Mouse (Mus musculus): Measurements from ENCODE around the gene Hexb.

Hexb gene

DNA sequence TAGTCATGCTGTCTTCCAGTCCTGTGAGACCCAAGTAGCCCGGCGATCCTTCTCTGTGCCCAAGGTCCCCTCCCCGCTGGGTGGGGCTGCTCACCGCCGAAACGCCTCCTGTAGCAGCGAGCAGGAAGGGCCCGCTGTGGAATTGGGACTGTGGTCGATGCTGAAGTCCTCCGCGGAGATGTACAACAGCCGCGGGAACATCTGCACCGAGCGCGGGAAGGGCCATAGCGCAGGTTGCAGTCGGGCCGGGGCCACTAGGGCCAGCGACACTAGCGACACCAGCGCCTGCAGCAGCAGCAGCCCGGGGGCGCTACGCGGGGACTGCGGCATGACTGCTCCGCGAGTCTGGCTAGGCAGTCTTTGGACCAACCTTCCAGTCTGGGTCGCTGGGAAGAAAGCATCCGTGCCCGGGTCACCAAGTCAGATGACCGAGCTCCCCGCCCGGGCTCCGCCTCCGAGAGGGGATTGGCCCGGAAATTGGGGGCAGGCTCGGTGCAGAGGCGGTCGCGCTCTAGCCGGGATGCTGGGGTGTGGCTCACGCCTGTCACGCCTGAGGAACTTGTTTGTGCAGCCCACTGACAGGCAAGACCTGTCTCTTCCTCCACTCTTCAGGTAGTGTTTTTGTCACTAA is at the start of gene Hexb:
TSS of gene Hexb (minus strand) at position 426 of the 631 bp plus-strand sequence.
- in situ Hi-C loops (cut with MboI) = no loop called here

DNA sequence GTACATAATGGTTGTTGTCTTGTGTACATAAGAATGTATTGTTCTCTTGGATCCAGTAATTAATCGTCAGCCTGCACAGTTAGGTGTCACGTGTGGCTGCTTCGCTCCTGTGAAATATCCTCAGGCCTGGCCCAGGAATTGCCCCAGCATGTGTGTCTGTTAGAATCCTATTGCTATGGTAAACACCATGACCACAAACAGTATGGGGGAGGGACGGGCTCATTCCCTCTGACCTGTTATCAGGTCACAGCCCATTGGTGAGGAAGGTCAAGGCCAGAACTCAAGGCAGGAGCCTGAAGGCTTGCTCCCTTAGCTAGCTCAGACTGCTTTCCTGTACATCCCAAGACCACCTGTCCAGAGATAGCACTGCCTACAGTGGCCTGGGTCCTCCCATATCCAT is 49.6 kb upstream of the Hexb start:
- in situ Hi-C loops (cut with MboI) = loop anchor here (25.0 kb wide), 1 partner anchor 1015 kb away; the partner anchor contains the start of genes Ankra2 and Utp15

DNA sequence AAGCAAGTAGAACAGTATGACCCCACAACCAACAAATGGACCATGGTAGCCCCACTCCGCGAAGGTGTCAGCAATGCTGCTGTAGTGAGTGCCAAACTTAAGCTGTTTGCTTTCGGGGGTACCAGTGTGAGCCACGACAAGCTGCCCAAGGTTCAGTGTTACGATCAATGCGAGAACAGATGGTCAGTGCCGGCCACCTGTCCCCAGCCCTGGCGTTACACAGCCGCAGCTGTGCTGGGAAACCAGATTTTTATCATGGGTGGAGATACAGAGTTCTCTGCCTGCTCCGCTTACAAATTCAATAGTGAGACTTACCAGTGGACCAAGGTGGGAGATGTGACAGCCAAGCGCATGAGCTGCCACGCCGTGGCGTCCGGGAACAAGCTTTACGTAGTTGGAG is 48.1 kb upstream of the Hexb start:
- in situ Hi-C loops (cut with MboI) = loop anchor here (25.0 kb wide), 1 partner anchor 1016 kb away; the partner anchor contains the start of genes Ankra2 and Utp15

DNA sequence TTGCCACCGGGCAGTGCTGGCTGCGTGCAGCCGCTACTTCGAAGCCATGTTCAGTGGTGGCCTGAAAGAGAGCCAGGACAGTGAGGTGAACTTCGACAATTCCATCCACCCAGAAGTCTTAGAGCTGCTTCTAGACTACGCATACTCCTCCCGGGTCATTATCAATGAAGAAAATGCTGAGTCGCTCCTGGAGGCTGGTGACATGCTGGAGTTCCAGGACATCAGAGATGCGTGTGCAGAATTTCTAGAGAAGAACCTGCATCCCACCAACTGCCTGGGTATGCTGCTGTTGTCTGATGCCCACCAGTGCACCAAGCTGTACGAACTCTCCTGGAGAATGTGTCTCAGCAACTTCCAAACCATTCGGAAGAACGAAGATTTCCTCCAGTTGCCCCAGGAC is 47.0 kb upstream of the Hexb start:
- in situ Hi-C loops (cut with MboI) = loop anchor here (25.0 kb wide), 1 partner anchor 1017 kb away; the partner anchor contains the start of genes Ankra2 and Utp15

DNA sequence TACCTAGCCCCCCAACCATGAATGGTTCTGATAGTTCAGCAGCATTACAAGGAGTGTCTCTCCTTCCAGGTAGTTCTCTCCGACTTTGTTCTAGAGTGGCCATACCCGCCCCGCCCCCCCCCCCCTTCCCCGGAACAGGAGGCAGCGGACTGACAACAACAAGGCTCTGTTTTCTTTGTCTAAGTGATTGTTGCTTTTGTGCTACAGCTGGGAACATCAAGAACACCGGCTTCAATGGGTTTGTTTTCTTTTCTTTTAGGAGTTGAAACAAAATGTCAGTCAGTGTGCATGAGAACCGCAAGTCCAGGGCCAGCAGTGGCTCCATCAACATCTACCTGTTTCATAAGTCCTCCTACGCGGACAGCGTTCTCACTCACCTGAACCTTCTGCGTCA is 46.6 kb upstream of the Hexb start:
- in situ Hi-C loops (cut with MboI) = loop anchor here (25.0 kb wide), 1 partner anchor 1018 kb away; the partner anchor contains the start of genes Ankra2 and Utp15

DNA sequence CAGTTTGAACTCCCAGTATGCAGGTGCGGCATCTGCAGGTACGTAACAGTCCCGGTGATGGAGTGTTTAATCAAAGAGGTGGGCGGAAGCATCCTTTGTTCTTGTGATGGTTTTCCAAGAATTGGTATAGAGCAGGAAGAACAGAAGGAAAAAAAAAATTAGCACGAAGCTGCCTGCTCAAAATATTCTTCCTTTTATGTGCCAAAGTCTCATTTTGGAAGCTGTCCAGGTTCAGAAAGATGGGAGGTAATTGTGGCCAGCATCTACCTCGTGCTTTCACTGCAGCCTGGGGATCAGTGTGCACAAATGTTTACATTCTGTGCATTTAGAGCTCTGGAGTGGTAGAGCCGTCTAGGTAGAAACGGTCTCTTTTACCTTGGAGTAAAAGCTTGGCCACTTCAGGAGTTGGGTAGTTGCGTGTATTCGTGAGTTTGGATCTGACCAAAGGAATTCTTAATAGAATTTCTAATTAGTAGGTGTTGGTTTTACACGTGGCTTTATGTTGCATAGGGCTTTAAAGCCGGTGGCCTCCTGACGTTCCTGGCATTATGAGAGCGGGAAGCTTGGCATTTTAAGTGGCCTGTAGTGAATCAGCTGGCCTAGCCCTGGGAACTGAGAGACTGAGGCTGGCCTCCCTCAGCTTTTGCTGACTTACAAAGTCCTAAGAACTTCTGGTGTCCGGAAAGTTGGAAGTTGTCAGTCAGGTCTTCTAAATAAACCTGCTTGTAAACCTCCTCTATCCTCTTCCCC is 46.0 kb upstream of the Hexb start:
- in situ Hi-C loops (cut with MboI) = loop anchor here (25.0 kb wide), 1 partner anchor 1018 kb away; the partner anchor contains the start of genes Ankra2 and Utp15

DNA sequence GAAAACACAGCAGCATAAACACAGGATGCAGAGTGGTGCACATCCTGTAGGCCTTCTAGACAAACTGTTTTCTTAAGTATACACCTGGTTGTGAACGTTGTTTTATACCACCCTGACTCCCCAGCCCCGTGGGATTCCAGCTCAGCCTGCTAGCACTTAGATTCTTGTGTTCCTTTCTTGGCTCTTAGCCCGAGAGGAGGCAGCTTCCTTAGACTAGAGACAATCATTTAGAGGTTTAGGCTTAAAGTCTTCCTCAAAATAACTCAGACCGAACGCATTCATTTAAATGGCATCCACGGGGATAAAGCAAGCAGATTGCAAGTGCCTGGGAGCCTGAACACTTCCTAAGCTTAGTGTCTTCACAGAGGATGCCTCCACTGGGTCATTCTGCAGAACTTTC is 44.6 kb upstream of the Hexb start:
- in situ Hi-C loops (cut with MboI) = loop anchor here (25.0 kb wide), 1 partner anchor 1020 kb away; the partner anchor contains the start of genes Ankra2 and Utp15

DNA sequence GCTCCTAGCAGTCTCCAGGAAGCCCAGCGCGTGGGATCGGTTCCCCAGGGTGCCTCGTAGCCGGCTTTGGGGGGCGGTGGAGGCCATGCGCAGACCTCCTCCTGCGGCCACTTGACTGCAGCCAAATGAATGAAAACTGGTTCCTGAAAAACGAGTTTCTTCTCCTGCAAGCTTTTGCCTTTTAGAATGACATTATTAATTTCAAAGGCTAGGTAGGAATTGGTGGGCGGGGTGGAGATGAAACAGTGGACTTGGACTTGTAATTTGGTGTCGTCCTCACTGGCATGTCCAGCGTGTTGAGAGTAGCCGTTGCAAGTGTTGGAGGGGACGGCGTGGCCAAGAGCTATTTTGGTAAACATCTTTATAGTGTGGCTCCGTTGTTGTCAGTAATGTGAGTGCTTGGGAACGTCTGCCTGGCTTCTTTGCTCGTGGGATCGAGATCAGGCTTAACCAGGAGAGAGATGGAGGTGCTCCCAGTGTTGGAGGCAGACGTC is 43.7 kb upstream of the Hexb start:
- in situ Hi-C loops (cut with MboI) = loop anchor here (25.0 kb wide), 1 partner anchor 1020 kb away; the partner anchor contains the start of genes Ankra2 and Utp15

DNA sequence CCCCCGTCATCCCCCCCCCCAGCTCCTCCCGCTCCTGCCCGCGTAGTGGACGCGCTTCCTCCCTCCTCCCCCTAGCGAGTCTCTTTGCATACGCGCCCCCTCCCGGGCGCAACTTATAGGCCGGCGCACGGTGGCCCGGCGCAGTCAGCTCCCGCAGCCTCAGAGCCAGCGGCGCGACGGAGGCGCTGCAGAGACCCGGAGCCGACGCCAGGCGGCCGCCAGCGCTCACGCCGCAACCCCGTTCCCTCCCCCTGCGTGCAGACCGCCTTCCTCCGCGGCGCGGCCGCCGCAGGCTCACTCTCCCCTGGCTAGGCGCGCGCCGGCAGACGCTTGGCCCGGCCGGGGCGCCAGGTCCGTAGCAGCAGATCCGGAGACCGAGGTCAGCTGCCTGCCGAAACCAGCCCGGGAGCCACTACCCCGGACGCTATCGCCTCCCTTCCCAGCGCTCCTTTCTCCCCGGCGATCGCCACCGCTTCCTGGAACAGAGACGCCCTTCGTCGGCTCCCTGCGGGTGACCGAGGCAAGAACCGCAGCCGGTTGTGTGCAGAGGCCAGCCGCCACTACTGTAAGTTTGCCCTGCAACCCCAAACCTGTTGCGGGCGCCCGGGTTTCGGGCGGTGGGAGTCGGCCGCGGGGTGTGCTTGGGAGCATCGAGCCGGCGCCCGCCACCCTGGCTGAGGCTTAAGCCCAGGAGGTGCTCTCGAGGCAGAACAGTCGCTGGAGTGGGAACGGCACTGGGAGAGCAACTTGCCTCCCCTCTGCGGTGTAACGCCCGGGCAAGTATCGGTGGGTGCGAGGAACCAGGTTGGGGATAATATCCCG is 43.0 kb upstream of the Hexb start, which contains the start of gene Enc1:
TSS of gene Enc1 (plus strand) at position 141 of the 822 bp plus-strand sequence.
- in situ Hi-C loops (cut with MboI) = loop anchor here (25.0 kb wide), 1 partner anchor 1021 kb away; the partner anchor contains the start of genes Ankra2 and Utp15

DNA sequence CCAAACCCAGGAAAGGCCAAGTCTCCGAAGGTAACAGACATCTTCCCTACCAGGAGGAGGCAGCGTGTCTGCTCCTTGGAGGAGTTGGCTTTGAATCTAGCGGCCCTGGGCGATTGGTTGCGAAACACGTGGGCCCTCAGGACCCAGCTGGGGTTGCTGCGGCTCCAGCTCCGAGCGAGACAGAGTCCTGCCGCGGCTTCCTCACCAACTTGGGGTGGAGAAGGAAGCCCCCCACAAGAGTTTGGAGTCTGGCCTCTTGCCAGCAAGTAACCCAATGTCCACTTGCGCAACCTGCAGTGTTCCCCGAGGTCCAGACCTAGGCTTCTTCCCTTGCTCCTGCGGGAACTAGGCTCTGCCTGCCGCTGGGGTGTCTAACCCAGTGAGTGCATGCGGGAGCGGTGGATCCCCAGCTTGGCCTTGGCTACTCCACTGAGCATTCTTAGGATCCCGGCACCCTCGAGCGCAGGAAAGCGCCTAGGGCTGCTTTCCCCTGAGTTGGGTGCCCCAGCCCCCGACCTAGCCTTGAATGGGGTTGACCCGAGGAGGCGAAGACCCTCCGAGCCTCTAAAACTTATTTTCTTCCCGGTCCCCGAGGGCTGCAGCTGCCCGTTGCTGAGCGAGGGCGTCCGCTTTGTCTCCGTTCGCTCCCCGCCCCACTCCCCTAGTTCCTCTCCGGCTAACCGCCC is 42.3 kb upstream of the Hexb start:
- in situ Hi-C loops (cut with MboI) = loop anchor here (25.0 kb wide), 1 partner anchor 1022 kb away; the partner anchor contains the start of genes Ankra2 and Utp15

DNA sequence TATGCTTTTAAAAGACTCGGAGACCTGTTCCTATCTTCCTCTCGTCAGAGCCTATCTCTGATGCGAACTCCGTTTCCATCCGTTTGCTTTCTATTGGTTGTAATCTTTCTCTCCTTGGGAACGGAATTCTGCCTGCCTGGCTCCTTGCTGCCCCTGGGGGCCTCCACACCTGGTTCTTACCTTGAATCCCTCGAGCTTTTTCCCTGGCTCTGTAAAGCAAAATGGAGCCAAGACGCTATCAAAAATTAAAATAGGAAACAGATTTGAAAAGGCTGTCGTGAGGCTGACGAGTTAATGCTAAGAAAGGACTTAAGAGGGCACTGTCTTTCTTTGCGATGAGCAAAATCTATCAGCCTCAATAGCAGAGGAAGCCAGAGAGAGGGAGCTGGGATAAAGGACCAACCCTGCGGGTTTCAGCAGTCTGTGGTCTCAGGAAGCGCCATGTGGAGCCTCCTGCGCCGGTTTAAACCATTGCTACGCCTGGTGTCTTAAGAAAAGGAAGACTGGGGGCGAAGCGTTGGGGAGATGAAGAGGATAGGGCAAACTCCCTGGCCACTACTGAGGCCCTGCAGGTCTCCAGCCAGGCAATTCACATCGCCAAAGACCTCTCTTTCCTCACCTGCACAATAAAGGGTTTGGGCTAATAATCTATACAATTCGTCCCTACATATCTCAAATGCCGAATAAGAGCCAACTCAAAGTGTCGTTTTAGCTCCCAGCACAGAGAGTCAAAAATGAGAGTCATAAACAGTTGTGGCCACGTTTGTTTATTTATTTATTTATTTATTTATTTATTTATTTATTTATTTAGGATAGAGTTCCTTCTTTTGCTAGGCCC is 41.4 kb upstream of the Hexb start:
- in situ Hi-C loops (cut with MboI) = loop anchor here (10.0 to 25.0 kb wide), 2 partner anchors 695 to 1023 kb away; partner anchors contain the start of genes Ankra2 and Utp15

DNA sequence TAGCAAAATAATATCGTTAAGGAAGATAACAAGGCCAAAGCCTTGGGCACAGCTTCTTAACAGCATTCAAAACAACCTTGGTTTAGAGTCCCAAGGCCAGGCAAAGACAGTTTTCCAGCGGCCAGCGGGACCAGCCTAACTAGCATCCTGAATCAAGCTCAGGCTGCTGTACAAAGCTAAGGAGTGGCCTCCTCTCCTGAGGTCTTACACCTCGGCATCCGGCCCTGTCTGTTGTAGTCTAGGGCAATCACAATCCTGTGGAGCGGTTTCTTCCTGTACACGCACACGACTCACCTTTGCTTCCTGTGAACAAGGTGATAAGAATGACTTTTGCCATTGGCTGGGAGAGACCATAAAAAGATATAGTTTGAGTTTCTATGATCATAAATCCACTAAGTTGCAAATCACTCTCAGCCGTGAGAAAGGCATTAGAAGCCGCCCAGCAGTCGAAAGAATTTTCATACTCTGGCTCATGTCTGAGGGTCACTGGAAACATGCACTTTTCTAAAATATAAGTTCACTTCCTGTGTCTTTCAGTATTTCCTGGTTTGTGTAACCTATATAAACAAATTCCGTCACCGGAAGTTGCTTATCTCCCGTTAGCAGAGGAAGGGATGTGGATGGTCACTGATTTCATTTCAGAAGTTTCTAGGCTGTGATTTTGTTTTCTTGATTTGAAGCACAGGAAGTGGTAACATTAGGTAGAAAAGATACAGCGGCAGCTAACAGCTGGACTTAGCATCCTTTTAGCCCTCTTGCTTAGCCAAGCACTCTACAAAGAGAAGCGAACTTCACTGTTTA is 40.2 kb upstream of the Hexb start:
- in situ Hi-C loops (cut with MboI) = loop anchor here (10.0 to 25.0 kb wide), 2 partner anchors 696 to 1024 kb away; partner anchors contain the start of genes Ankra2 and Utp15

DNA sequence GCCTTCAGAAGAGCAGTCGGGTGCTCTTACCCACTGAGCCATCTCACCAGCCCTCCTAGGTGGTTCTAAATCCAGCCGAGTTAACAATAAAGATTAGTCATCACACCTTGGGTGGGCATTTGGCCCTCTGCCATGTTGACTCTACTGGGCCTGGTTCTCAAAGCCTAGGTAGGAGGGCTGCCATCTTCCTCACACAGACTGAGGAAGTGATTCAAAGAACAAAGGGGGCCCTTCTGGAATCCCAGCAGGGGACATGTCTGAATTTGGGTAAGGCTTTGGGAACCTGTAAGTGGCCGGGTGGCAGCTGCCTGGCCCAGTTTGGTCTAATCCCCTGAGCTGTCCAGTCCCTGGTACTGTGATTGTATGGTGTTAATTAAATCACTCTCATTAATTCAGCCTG is 39.5 kb upstream of the Hexb start:
- in situ Hi-C loops (cut with MboI) = loop anchor here (10.0 to 25.0 kb wide), 2 partner anchors 697 to 1025 kb away; partner anchors contain the start of genes Ankra2 and Utp15

DNA sequence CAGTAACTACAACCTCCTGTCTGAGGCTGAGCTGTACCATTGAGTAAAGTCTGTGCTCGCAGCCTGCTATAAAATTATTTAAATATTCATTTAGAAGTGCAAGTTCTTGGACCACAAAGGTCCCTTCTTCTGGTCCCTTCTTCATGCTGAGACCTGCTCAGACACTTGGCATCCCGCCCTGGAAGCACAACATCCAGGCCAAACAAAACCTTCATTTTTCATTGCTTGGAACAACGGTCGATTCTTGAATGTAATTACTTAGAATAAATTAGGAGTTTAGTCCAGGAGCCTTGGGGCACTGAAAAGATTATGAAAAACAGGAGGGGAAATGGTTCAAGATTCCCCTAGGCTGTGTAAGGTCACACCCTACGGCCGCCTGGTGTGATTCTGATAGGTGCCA is 37.8 kb upstream of the Hexb start:
- in situ Hi-C loops (cut with MboI) = loop anchor here (10.0 to 25.0 kb wide), 2 partner anchors 699 to 1026 kb away; partner anchors contain the start of genes Ankra2 and Utp15

DNA sequence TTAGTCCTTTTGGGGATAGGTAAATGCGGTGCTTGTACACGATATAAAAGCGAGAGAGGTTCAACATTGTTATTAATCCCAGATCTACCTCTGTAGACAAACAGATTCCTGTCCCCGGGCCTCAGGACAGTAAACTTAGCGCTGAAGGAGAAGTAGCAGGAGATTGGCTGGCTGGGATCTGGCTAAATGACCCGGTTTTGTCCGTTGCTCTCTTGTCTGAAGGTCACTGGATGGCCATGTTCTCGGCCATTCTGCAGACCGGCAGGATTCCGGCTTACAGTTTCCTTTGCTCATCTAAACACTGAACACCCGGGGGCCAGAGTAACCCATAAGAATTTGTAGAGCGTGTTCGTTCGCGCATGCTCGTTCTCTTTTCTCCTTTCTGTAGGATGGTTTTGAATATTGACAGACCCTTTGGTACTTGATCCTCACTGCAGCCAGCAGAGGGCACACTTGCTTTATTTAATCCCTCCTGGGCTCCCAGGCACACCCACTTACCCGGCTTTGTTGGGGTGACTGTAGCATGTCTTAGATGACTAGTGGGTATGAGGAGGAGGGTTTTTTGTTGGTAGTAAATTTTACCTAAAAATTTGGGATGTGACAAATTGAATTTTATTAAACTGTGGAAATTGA is 36.7 kb upstream of the Hexb start:
- in situ Hi-C loops (cut with MboI) = loop anchor here (10.0 to 25.0 kb wide), 2 partner anchors 700 to 1027 kb away; partner anchors contain the start of genes Ankra2 and Utp15

DNA sequence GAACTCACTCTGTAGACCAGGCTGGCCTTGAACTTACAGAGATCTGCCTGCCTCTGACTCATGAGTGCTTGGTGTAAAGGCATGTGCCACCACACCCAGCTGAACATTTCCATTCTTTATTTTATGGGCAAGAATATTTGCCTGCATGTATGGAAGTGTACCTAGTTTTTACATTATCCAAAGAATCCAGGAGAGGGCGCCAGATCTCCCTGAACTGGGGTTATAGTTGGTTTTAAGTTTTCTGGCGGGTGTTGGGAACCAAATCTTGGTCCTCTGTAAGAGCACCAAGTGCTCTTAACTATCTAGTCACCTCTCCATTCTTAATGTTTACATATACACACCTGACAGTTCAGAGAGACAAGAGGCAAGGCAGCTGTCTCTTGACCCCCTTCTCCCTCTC is 34.9 kb upstream of the Hexb start:
- in situ Hi-C loops (cut with MboI) = loop anchor here (10.0 to 25.0 kb wide), 2 partner anchors 702 to 1029 kb away; partner anchors contain the start of genes Ankra2 and Utp15

DNA sequence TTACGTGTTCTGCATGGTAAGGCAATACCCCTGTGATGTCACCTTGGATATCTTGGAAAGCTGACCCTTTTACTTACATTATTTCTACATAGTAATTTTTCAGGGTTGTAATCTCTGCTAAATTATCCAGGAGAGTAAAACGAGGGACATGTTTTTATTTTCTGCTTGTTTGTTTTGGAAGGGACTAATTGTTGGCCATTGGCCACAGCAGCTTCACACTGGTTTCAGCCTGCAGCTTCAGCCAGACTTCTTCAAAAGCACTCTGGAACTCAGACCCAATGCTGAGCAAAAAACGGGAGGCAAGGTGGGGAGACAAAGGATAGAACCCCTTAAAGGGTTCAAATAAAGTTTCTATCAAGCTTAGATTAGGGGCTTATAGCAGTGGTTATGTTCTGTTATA is 31.9 kb upstream of the Hexb start:
- in situ Hi-C loops (cut with MboI) = loop anchor here (10.0 to 25.0 kb wide), 2 partner anchors 705 to 1032 kb away; partner anchors contain the start of genes Ankra2 and Utp15

DNA sequence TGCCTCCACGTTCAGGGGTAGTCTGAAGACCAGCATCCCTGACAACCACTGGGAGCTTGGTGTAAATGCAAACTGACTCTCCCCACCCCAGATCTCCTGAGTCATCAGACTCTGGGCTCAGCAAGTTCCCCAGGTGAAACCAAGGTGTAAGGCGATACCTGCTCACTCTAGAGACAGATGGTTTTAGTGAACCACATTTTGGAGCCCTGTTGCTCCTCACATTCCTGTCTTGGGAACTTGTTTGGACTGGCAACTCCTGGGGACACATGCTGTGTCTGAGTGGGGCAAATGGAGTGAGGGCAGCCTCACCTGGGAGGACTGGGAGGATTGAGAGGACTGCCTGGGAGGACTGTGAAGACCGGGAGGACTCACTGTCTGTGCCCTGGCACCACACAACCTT is 29.6 kb upstream of the Hexb start:
- in situ Hi-C loops (cut with MboI) = loop anchor here (25.0 kb wide), 1 partner anchor 1035 kb away; the partner anchor contains the start of genes Ankra2 and Utp15
